Mouse (Mus musculus) kidney, postnatal 0 days (tissue): ENCODE data around the gene Ctc1. TPM values are rescaled to one million over a fixed set of nuclear protein-coding genes. Genes with fewer than 3 reads are reported as not detected.

Experiments
- ATAC-seq: fragments of 200-750 bp; cut with Nextera tagmentation; replicated peaks from 2 replicates; pipeline ENCODE4 v1.8.0; 2017; ENCODE audit warnings: low read depth, moderate number of reproducible peaks, moderate TSS enrichment, moderate library complexity; ENCODE audit not compliant: low FRiP score
- DNase-seq: peaks from one replicate; pipeline ENCODE4 v3.0.0-alpha.2; 2016; ENCODE audit warnings: low spot score
- H3K27ac ChIP-seq: fragments of 300-500 bp; sonication (generic); 2 replicates; pipeline ENCODE4 v1.5.1; 2014; ENCODE audit warnings: mild to moderate bottlenecking
- H3K27me3 ChIP-seq: fragments of 300-500 bp; sonication (generic); 2 replicates; pipeline ENCODE4 v1.6.1; 2014; ENCODE audit warnings: low read length, mixed read lengths; ENCODE audit not compliant: insufficient read depth
- H3K36me3 ChIP-seq: fragments of 300-500 bp; sonication (generic); 2 replicates; pipeline ENCODE4 v1.6.1; 2014; ENCODE audit warnings: low read length, mixed read lengths; ENCODE audit not compliant: insufficient read depth
- H3K4me1 ChIP-seq: fragments of 300-500 bp; sonication (generic); replicated peaks from 2 replicates; pipeline ENCODE4 v1.6.1; 2014; ENCODE audit warnings: antibody characterized with exemption, low read length, mixed read lengths; ENCODE audit not compliant: insufficient read depth
- H3K4me2 ChIP-seq: fragments of 300-500 bp; sonication (generic); 2 replicates; pipeline ENCODE4 v1.6.1; 2014; ENCODE audit warnings: mild to moderate bottlenecking, low read length, moderate library complexity, mixed read lengths
- H3K4me3 ChIP-seq: fragments of 300-500 bp; sonication (generic); replicated peaks from 2 replicates; pipeline ENCODE4 v1.5.1; 2014; ENCODE audit warnings: low read depth, low read length
- H3K9ac ChIP-seq: fragments of 300-500 bp; sonication (generic); 2 replicates; pipeline ENCODE4 v1.6.1; 2014; ENCODE audit warnings: low read depth, low read length
- H3K9me3 ChIP-seq: fragments of 300-500 bp; sonication (generic); replicated peaks from 2 replicates; pipeline ENCODE4 v1.6.1; 2016; ENCODE audit warnings: low read length, inconsistent platforms, mixed read lengths
- CTCF ChIP-seq: IDR thresholded peaks from 2 replicates; pipeline ENCODE4 v1.5.1; 2016; ENCODE audit warnings: antibody characterized with exemption, low read depth, mild to moderate bottlenecking, moderate library complexity
- WGBS: fragments of 180-500 bp; shearing (Covaris S2); extraction: QIAGEN DNeasy Blood & Tissue Kit; methylation state at CpG from one replicate; pipeline ENCODE4 v1.1.7; 2014; 5-methylcytosine and 5-hydroxymethylcytosine counted together
- polyA plus RNA-seq: library from polyadenylated mRNA; unstranded; fragments of >200 nt; fragmentation: Nextera tagmentation; extraction: Ambion mirVana; gene quantifications from 2 replicates; pipeline ENCODE4 v1.2.1, GENCODE M21; 2015

The Ctc1 gene
- polyA plus RNA-seq, 1 experiment from 2014 or later: 27.6 TPM

GRCm38 (mm10) chr11:69052824-69053421 is 37.2 kb downstream of the Ctc1 start:
- Histone ChIP-seq H3K4me1 (peaks cover 2% of the 10 kb centered on the region), H3K36me3 (0 out of 2 replicates have a peak, but pooled peaks cover 17% of the 10 kb centered on the region)

GRCm38 (mm10) chr11:69053848-69054247 is 38.1 kb downstream of the Ctc1 start:
- no peak for DNase-seq
- H3K4me2 ChIP-seq: no peak overlapping the region
- no peak overlapping the region for H3K4me3 ChIP-seq
- H3K27ac ChIP-seq: no peak overlapping the region
- WGBS: 69% methylated on average over 3 of the region's 3 CpGs
- ATAC-seq: no peak
- H3K9ac ChIP-seq: no peak overlapping the region
- no peaks in the 10 kb centered on the region for H3K27me3 ChIP-seq
- no peak for TF ChIP-seq CTCF
- 0 out of 2 replicates have a peak, but pooled peaks cover 14% of the 10 kb centered on the region for H3K36me3 ChIP-seq
- H3K9me3 ChIP-seq: no peaks in the 10 kb centered on the region
- H3K4me1 ChIP-seq: peaks cover 8% of the 10 kb centered on the region

More at GRCm38 (mm10) chr11:69052824-69053421, 37.2 kb downstream of the Ctc1 start:
- no peak for ATAC-seq
- TF ChIP-seq CTCF: no peak
- no peaks in the 10 kb centered on the region for H3K9me3 ChIP-seq
- no peak overlapping the region for H3K4me2 ChIP-seq
- H3K9ac ChIP-seq: no peak overlapping the region
- no peak overlapping the region for H3K27ac ChIP-seq
- WGBS: 60% methylated on average over 2 of the region's 2 CpGs
- no peaks in the 10 kb centered on the region for H3K27me3 ChIP-seq
- no peak for DNase-seq
- no peak overlapping the region for H3K4me3 ChIP-seq

GRCm38 (mm10) chr11:69058265-69058664 is 42.6 kb downstream of the Ctc1 start:
- peak overlapping the region; percentile 89 for H3K27ac ChIP-seq
- peaks cover 20% of the 10 kb centered on the region for H3K4me1 ChIP-seq
- H3K36me3 ChIP-seq: no peaks in the 10 kb centered on the region
- WGBS: 76% methylated on average over 2 of the region's 2 CpGs
- H3K9ac ChIP-seq: peak overlapping the region; percentile 94; the same call in 1 of the 2 replicates
- no peak for TF ChIP-seq CTCF
- ATAC-seq (no peak), DNase-seq (no peak)
- H3K4me3 ChIP-seq: peak overlapping the region; percentile 82
- H3K27me3 ChIP-seq: no peaks in the 10 kb centered on the region
- no peaks in the 10 kb centered on the region for H3K9me3 ChIP-seq
- peak overlapping the region; percentile 62 for H3K4me2 ChIP-seq

- Histone ChIP-seq H3K27ac (peak overlapping the region; percentile 89), H3K4me2 (peak overlapping the region; percentile 62), H3K9me3 (no peaks in the 10 kb centered on the region), H3K4me3 (peak overlapping the region; percentile 82), H3K9ac (peak overlapping the region; percentile 94), H3K27me3 (no peaks in the 10 kb centered on the region), H3K36me3 (no peaks in the 10 kb centered on the region), H3K4me1 (peaks cover 20% of the 10 kb centered on the region)
- under 1% methylated on average over 19 of the region's 19 CpGs for WGBS
- ATAC-seq: peak; percentile 16; the same call in 1 of the 2 replicates
- DNase-seq: no peak
- no peak for TF ChIP-seq CTCF
Observed at GRCm38 (mm10) chr11:69058729-69059356, 43.1 kb downstream of the Ctc1 start.

- Histone ChIP-seq H3K4me1 (peaks cover 23% of the 10 kb centered on the region), H3K9ac (peak within 1 kb of the TSS; percentile 94), H3K9me3 (no peaks in the 10 kb centered on the region), H3K36me3 (no peaks in the 10 kb centered on the region), H3K27ac (peak within 1 kb of the TSS; percentile 96), H3K4me3 (peak within 1 kb of the TSS; percentile 82), H3K27me3 (no peaks in the 10 kb centered on the region), H3K4me2 (peak within 1 kb of the TSS; percentile 96)
- under 1% methylated on average over 64 of the region's 64 CpGs for WGBS
- peak; percentile 92 for ATAC-seq
- DNase-seq: peak; percentile 99
- no peak for TF ChIP-seq CTCF
Observed at GRCm38 (mm10) chr11:69059357-69059974, 43.8 kb downstream of the Ctc1 start, which contains the start of gene Borcs6. Gene Borcs6 (plus strand): TSS chr11:69059717.

GRCm38 (mm10) chr11:69059975-69060411 is 44.3 kb downstream of the Ctc1 start:
- WGBS: under 1% methylated on average over 44 of the region's 49 CpGs
- peak overlapping the region; percentile 82 for H3K4me3 ChIP-seq
- TF ChIP-seq CTCF: no peak
- peak overlapping the region; percentile 96 for H3K27ac ChIP-seq
- H3K36me3 ChIP-seq: no peaks in the 10 kb centered on the region
- no peak for DNase-seq
- H3K9me3 ChIP-seq: no peaks in the 10 kb centered on the region
- no peaks in the 10 kb centered on the region for H3K27me3 ChIP-seq
- peak overlapping the region; percentile 96 for H3K4me2 ChIP-seq
- peak overlapping the region; percentile 94 for H3K9ac ChIP-seq
- peak; percentile 11 for ATAC-seq
- H3K4me1 ChIP-seq: peaks cover 25% of the 10 kb centered on the region
